Mouse (Mus musculus) forebrain, embryonic 12.5 days (tissue): ENCODE results near the gene Dlg2. TPM values are rescaled to one million over a fixed set of nuclear protein-coding genes. Genes with fewer than 3 reads are reported as not detected.

Source experiments
- ATAC-seq: fragments of 200-750 bp; cut with Nextera tagmentation; 2 replicates; pipeline ENCODE4 v1.8.0; 2017; ENCODE audit warnings: moderate TSS enrichment; ENCODE audit not compliant: low FRiP score
- H3K27ac ChIP-seq: fragments of 300-500 bp; sonication (generic); 2 replicates; pipeline ENCODE4 v1.5.1; 2016; ENCODE audit warnings: mild to moderate bottlenecking
- H3K27me3 ChIP-seq: fragments of 300-500 bp; sonication (generic); 2 replicates; pipeline ENCODE4 v1.6.1; 2016; ENCODE audit warnings: mild to moderate bottlenecking
- H3K36me3 ChIP-seq: fragments of 300-500 bp; sonication (generic); replicated peaks from 2 replicates; pipeline ENCODE4 v1.6.1; 2016; ENCODE audit warnings: mild to moderate bottlenecking
- H3K4me1 ChIP-seq: fragments of 300-500 bp; sonication (generic); 2 replicates; pipeline ENCODE4 v1.6.1; 2016
- H3K4me2 ChIP-seq: fragments of 300-500 bp; sonication (generic); 2 replicates; pipeline ENCODE4 v1.6.1; 2016; ENCODE audit warnings: mild to moderate bottlenecking, moderate library complexity
- H3K4me3 ChIP-seq: fragments of 300-500 bp; sonication (generic); replicated peaks from 2 replicates; pipeline ENCODE4 v1.5.1; 2016; ENCODE audit warnings: mild to moderate bottlenecking
- H3K9ac ChIP-seq: fragments of 300-500 bp; sonication (generic); 2 replicates; pipeline ENCODE4 v1.6.1; 2016; ENCODE audit warnings: mild to moderate bottlenecking
- H3K9me3 ChIP-seq: fragments of 300-500 bp; sonication (generic); 2 replicates; pipeline ENCODE4 v1.6.1; 2016
- WGBS: fragments of 180-500 bp; shearing (Covaris S2); methylation state at CpG from one replicate; pipeline ENCODE4 v1.1.7; 2016; 5-methylcytosine and 5-hydroxymethylcytosine counted together
- polyA plus RNA-seq: library from polyadenylated mRNA; unstranded; fragments of >200 nt; fragmentation: Nextera tagmentation; extraction: Ambion mirVana; gene quantifications from 2 replicates; pipeline ENCODE4 v1.2.1, GENCODE M21; 2016

Gene Dlg2
- polyA plus RNA-seq, 1 experiment from 2014 or later = 6.5 TPM

GRCm38 (mm10) chr7:92184371-92185059 is 1708.0 kb downstream of the Dlg2 start:
- no peak overlapping the region for H3K4me2 ChIP-seq
- ATAC-seq = no peak

GRCm38 (mm10) chr7:92186341-92186740 is 1709.9 kb downstream of the Dlg2 start:
- Histone ChIP-seq H3K36me3 (no peaks in the 10 kb centered on the region), H3K4me2 (no peak overlapping the region), H3K4me3 (no peak overlapping the region), H3K27ac (no peak overlapping the region), H3K27me3 (peaks cover 17% of the 10 kb centered on the region; the same call in 1 of the 2 replicates), H3K9me3 (no peaks in the 10 kb centered on the region), H3K4me1 (peaks cover 11% of the 10 kb centered on the region), H3K9ac (no peak overlapping the region)
- 92% methylated on average over 5 of the region's 5 CpGs for WGBS
- no peak for ATAC-seq

More at GRCm38 (mm10) chr7:92184371-92185059, 1708.0 kb downstream of the Dlg2 start:
- H3K9ac ChIP-seq = no peak overlapping the region
- peaks cover 25% of the 10 kb centered on the region for H3K4me1 ChIP-seq
- no peaks in the 10 kb centered on the region for H3K9me3 ChIP-seq
- H3K36me3 ChIP-seq = no peaks in the 10 kb centered on the region
- H3K4me3 ChIP-seq = no peak overlapping the region
- 95% methylated on average over 7 of the region's 7 CpGs for WGBS
- H3K27me3 ChIP-seq = peaks cover 31% of the 10 kb centered on the region
- no peak overlapping the region for H3K27ac ChIP-seq

- Histone ChIP-seq H3K4me3 (no peak overlapping the region), H3K4me1 (no peaks in the 10 kb centered on the region), H3K9me3 (no peaks in the 10 kb centered on the region), H3K36me3 (no peaks in the 10 kb centered on the region), H3K27ac (no peak overlapping the region), H3K4me2 (no peak overlapping the region), H3K27me3 (peaks cover 2% of the 10 kb centered on the region; the same call in 1 of the 2 replicates), H3K9ac (no peak overlapping the region)
- WGBS = 60% methylated on average over 6 of the region's 6 CpGs
- no peak for ATAC-seq
Observed at GRCm38 (mm10) chr7:92189149-92189548, 1712.7 kb downstream of the Dlg2 start.

- Histone ChIP-seq H3K4me3 (no peak overlapping the region), H3K9me3 (no peaks in the 10 kb centered on the region), H3K4me1 (no peaks in the 10 kb centered on the region), H3K4me2 (no peak overlapping the region), H3K9ac (no peak overlapping the region), H3K27me3 (no peaks in the 10 kb centered on the region), H3K36me3 (no peaks in the 10 kb centered on the region), H3K27ac (no peak overlapping the region)
- no peak for ATAC-seq
- WGBS = 85% methylated on average over 4 of the region's 4 CpGs
Observed at GRCm38 (mm10) chr7:92196004-92196403, 1719.5 kb downstream of the Dlg2 start.

GRCm38 (mm10) chr7:92197621-92198020 is 1721.1 kb downstream of the Dlg2 start:
- H3K9ac ChIP-seq = no peak overlapping the region
- H3K4me2 ChIP-seq = no peak overlapping the region
- no peak overlapping the region for H3K27ac ChIP-seq
- no peaks in the 10 kb centered on the region for H3K4me1 ChIP-seq
- ATAC-seq = no peak
- H3K36me3 ChIP-seq = no peaks in the 10 kb centered on the region
- H3K9me3 ChIP-seq = no peaks in the 10 kb centered on the region
- 76% methylated on average over 3 of the region's 3 CpGs for WGBS
- H3K4me3 ChIP-seq = no peak overlapping the region
- H3K27me3 ChIP-seq = no peaks in the 10 kb centered on the region

- H3K9ac ChIP-seq = no peak overlapping the region
- WGBS = 83% methylated on average over 1 of the region's 1 CpGs
- no peak for ATAC-seq
- no peak overlapping the region for H3K4me2 ChIP-seq
- H3K27me3 ChIP-seq = no peaks in the 10 kb centered on the region
- H3K27ac ChIP-seq = no peak overlapping the region
- no peak overlapping the region for H3K4me3 ChIP-seq
- no peaks in the 10 kb centered on the region for H3K9me3 ChIP-seq
- no peaks in the 10 kb centered on the region for H3K36me3 ChIP-seq
- H3K4me1 ChIP-seq = no peaks in the 10 kb centered on the region
Observed at GRCm38 (mm10) chr7:92199131-92199530, 1722.7 kb downstream of the Dlg2 start.

- 88% methylated on average over 5 of the region's 5 CpGs for WGBS
- no peak for ATAC-seq
- H3K36me3 ChIP-seq = no peaks in the 10 kb centered on the region
- H3K27ac ChIP-seq = no peak overlapping the region
- no peaks in the 10 kb centered on the region for H3K4me1 ChIP-seq
- no peaks in the 10 kb centered on the region for H3K9me3 ChIP-seq
- H3K4me3 ChIP-seq = no peak overlapping the region
- no peaks in the 10 kb centered on the region for H3K27me3 ChIP-seq
- no peak overlapping the region for H3K9ac ChIP-seq
- no peak overlapping the region for H3K4me2 ChIP-seq
Observed at GRCm38 (mm10) chr7:92210701-92211100, 1734.2 kb downstream of the Dlg2 start.

GRCm38 (mm10) chr7:92213751-92214150 is 1737.3 kb downstream of the Dlg2 start:
- Histone ChIP-seq H3K27ac (no peak overlapping the region), H3K4me2 (no peak overlapping the region), H3K9me3 (no peaks in the 10 kb centered on the region), H3K9ac (no peak overlapping the region), H3K27me3 (no peaks in the 10 kb centered on the region), H3K4me1 (no peaks in the 10 kb centered on the region), H3K4me3 (no peak overlapping the region), H3K36me3 (no peaks in the 10 kb centered on the region)
- ATAC-seq = no peak
- WGBS = 89% methylated on average over 5 of the region's 5 CpGs

GRCm38 (mm10) chr7:92218171-92218570 is 1741.7 kb downstream of the Dlg2 start:
- no peak overlapping the region for H3K9ac ChIP-seq
- H3K4me3 ChIP-seq = no peak overlapping the region
- no peak for ATAC-seq

GRCm38 (mm10) chr7:92220619-92221018 is 1744.1 kb downstream of the Dlg2 start:
- no peaks in the 10 kb centered on the region for H3K9me3 ChIP-seq
- no peaks in the 10 kb centered on the region for H3K4me1 ChIP-seq
- no peak overlapping the region for H3K4me2 ChIP-seq
- ATAC-seq = no peak
- H3K27ac ChIP-seq = no peak overlapping the region
- H3K36me3 ChIP-seq = no peaks in the 10 kb centered on the region
- no peaks in the 10 kb centered on the region for H3K27me3 ChIP-seq
- no peak overlapping the region for H3K9ac ChIP-seq
- H3K4me3 ChIP-seq = no peak overlapping the region

More at GRCm38 (mm10) chr7:92218171-92218570, 1741.7 kb downstream of the Dlg2 start:
- Histone ChIP-seq H3K4me2 (no peak overlapping the region), H3K36me3 (no peaks in the 10 kb centered on the region), H3K9me3 (no peaks in the 10 kb centered on the region), H3K27ac (no peak overlapping the region), H3K27me3 (no peaks in the 10 kb centered on the region), H3K4me1 (no peaks in the 10 kb centered on the region)

GRCm38 (mm10) chr7:92234476-92235202 is 1758.2 kb downstream of the Dlg2 start:
- ATAC-seq = peak; percentile 56; the same call in 1 of the 2 replicates
- 54% methylated on average over 11 of the region's 11 CpGs for WGBS
- Histone ChIP-seq H3K9ac (peak overlapping the region; percentile 48), H3K4me2 (peak overlapping the region; percentile 61), H3K4me3 (peak overlapping the region; percentile 41), H3K27me3 (no peaks in the 10 kb centered on the region), H3K9me3 (no peaks in the 10 kb centered on the region), H3K36me3 (no peaks in the 10 kb centered on the region), H3K4me1 (peaks cover 9% of the 10 kb centered on the region), H3K27ac (no peak overlapping the region)

GRCm38 (mm10) chr7:92235541-92236031 is 1759.1 kb downstream of the Dlg2 start:
- no peaks in the 10 kb centered on the region for H3K27me3 ChIP-seq
- H3K4me3 ChIP-seq = peak overlapping the region; percentile 41
- peak overlapping the region; percentile 48 for H3K9ac ChIP-seq
- H3K27ac ChIP-seq = no peak overlapping the region
- H3K4me1 ChIP-seq = peaks cover 9% of the 10 kb centered on the region
- 8% methylated on average over 12 of the region's 12 CpGs for WGBS
- no peaks in the 10 kb centered on the region for H3K9me3 ChIP-seq
- peak; percentile 68; the same call in 1 of the 2 replicates for ATAC-seq
- no peaks in the 10 kb centered on the region for H3K36me3 ChIP-seq
- peak overlapping the region; percentile 61 for H3K4me2 ChIP-seq
